Mouse (Mus musculus) small intestine, adult 2 months (tissue): ENCODE data around the gene Zfp385b.

Experiments
- CTCF ChIP-seq: fragments of 200-500 bp; IDR thresholded peaks from 2 replicates; pipeline ENCODE4 v1.5.1; 2012; ENCODE audit warnings: low read depth, mild to moderate bottlenecking, control low read depth, inconsistent platforms, low read length, moderate library complexity, mixed read lengths; ENCODE audit not compliant: insufficient replicate concordance, insufficient read length; ENCODE audit errors: extremely low read depth
- POLR2A ChIP-seq: fragments of 200-500 bp; IDR thresholded peaks from 2 replicates; pipeline ENCODE4 v1.6.1; 2012; ENCODE audit warnings: low read depth, mild to moderate bottlenecking, control low read depth, inconsistent platforms, low read length, moderate library complexity

GRCm38 (mm10) chr2:77481274-77481673 lies 338.2 kb downstream of the Zfp385b start:
- no peak for TF ChIP-seq CTCF
- TF ChIP-seq POLR2A = no peak
